Comparison of ENCODE assay signal across 1 mouse cellular context in the genomic region with DNA sequence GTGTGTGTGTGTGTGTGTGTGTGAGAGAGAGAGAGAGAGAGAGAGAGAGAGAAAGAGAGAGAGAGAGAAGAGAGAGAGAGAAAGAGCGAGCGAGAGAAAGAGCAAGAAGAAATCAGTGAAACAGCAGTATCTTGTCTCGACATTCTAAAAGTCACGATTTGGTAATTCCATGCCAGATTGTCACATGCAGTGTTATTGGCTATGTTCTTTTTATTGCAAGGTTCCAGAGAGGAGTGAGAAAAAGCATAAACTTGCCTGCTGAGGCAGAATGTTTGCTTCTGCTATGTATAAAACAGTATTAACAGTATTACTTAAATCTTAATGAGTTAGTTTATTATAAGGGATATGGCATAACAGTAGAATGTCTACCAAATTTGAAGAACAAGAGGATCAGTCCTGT.
TF ChIP-seq lines count a peak whose summit lies in the region.

No protein-coding gene starts in this region.

TF ChIP-seq in MEL, 35 proteins besides CTCF, POLR2A, EP300 and RAD21:
- TF ChIP-seq ZNF384 (IDR thresholded peaks at IDR 0.05; ENCODE audit: low read depth, low read length) (no peak), TBP (IDR thresholded peaks at IDR 0.05; ENCODE audit: low read depth, low read length) (0 out of 2 replicates have a peak, but pooled peaks have one; percentile 3)
